Mouse (Mus musculus): ENCODE results near the gene Cdc7. TPM values are rescaled to one million over a fixed set of nuclear protein-coding genes. Genes with fewer than 3 reads are reported as not detected.

The Cdc7 gene
- total RNA-seq, 2 experiments from 2014 or later: 6.8 to 8.0 TPM

DNA sequence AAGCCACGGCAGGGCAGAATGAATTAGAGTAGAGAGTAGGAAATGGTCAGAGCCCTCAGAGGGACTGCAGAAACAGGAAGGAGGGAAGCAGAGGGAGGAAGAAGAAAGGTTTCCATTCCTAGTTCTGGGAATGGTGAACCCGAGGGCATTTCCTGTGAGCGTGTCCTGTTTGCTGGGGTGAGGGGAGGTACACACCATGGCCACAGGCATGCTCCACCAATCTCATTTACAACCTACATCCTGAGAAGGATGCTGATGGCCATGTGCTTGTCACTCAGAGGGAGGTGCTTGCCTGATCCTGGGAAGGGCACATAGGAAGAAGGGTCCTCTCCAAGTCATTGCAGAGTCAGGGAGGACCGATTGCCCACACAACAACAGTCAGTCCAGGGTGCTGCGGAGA lies 59.8 kb downstream of the Cdc7 start:
- no peak for DNase-seq

GRCm38 (mm10) chr5:107025371-107025770 lies 61.2 kb downstream of the Cdc7 start:
- no peak for DNase-seq

DNA sequence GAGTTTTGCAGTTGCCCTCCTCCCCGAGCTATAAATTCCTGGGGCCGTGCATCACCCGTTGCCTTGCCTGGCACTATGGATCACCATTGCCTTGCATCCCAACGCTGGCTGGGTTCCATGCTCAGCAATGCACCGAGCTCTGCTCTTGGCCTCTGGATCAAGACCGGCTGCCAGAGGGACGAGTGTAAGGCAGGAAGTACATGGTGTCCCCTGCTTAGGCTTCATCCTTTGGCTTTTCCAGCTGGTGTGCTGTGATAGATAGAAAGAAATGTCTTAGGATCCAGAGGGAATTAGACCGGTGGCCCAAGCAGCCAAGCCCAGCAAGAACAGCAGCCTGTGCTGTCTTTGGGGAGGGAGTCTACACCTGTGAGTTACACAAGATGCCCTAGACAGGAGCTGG lies 61.7 kb downstream of the Cdc7 start:
- peak; percentile 50 for DNase-seq

DNA sequence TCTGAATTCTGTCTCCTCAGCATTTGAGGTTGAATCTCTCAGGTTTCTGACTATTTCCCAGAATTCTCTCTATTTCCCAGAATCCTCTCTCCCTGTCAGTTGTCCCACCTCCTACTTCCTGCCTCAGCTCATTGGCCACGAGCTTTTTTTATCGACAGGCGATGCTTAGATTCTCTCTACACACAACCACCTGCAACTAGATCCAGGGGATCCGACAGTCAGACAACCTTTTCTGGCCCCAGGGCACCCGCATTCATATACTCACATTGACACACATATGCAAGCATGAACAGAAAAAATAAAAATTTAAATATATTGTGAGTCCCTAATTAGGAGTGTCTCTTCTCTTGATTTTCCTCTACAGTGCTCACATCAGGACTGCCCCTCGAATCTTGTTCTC lies 63.5 kb downstream of the Cdc7 start:
- DNase-seq: no peak

GRCm38 (mm10) chr5:107028557-107028956 lies 64.4 kb downstream of the Cdc7 start:
- no peak for DNase-seq

DNA sequence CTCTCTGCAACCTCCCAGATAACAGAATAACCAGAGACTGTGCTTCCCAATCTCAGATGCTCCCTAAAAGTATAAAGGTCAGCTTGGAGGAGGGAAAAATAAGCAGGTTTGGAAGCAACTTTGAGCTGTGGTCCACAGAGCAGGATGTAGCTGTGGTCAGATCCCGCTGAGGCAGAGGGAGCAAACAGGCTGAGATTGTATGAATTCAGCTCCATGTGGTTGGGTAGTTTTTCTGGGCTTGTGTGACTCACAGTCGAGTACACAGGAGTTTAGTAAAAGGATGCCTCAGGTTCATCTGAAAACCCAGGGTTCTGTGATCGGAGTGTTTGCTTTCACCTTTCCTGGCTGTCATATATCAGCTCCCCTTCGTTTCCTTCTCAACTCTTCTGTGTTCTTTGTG lies 65.7 kb downstream of the Cdc7 start:
- no peak for DNase-seq

GRCm38 (mm10) chr5:107030821-107031220 lies 66.7 kb downstream of the Cdc7 start:
- no peak for DNase-seq

Other genes starting within 250 kb of the Cdc7 start
- gene Hfm1, start 38.0 kb upstream of the Cdc7 start, total RNA-seq (2021): under 1 TPM in 1 of 2 experiments, not detected in 1; 0.34 TPM

Data from heart, postnatal 4 days (tissue).